Comparison of ENCODE assay signal across 23 mouse cellular contexts in the genomic region with DNA sequence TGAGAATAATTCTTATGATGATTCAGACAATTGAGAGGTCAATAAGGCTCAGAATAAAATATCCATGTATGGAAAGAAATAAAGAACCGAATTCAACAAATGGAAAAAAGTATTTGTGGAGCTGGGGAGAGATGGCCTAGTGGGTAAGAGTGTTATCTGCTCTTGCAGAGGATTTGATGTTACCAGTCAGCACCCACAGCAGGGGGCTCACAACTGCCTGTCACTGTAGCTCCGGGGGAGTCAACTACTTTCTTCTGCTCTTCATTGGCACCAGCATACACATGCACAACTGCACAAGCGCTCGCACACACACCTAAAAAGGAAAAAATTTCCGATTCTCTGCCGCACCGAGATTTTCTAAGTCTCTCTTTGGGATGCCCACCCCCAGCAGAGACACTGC.
DNase-seq lines count a peak whose midpoint lies in the region; ATAC-seq lines count a peak whose summit lies in the region.
"Had no signal": no experiment of that assay in that cellular context is flagged by ENCODE, and none has a peak within 500 bp of the region (broad histone marks: within the 10 kb centered on the region; RNA-seq: fewer than 3 reads in every experiment).

No protein-coding gene starts in this region.

- no peak for ATAC-seq in neural tube, embryonic 11.5 days (ENCODE audit: insufficient read depth, low FRiP score, low TSS enrichment)
- no peak for ATAC-seq in hindbrain, embryonic 12.5 days (ENCODE audit: low FRiP score)
- ATAC-seq in neural tube, embryonic 15.5 days (ENCODE audit: low FRiP score) = no peak

- H3K27me3 ChIP-seq in neural tube, embryonic 11.5 days (ENCODE audit: control insufficient read depth, insufficient read depth, low read length) = no peaks in the 10 kb centered on the region
- H3K27me3 ChIP-seq in hindbrain, embryonic 12.5 days = no peaks in the 10 kb centered on the region
- no peaks in the 10 kb centered on the region for H3K27me3 ChIP-seq in neural tube, embryonic 15.5 days (replicated peaks)
- H3K27me3 ChIP-seq: CH12.LX; heart, embryonic 13.5 days; midbrain, embryonic 12.5 days had no signal

- WGBS in neural tube, embryonic 11.5 days = 52% methylated on average over 7 of the region's 7 CpGs
- 50% methylated on average over 7 of the region's 7 CpGs for WGBS in hindbrain, embryonic 12.5 days
- 37% methylated on average over 7 of the region's 7 CpGs for WGBS in neural tube, embryonic 15.5 days

- peak; percentile 27 for DNase-seq in heart, adult 11 months
- no peak for DNase-seq in heart, postnatal 25 days (ENCODE audit: low spot score)
- DNase-seq in neural tube, embryonic 11.5 days (ENCODE audit: low spot score) = no peak
- no peak for DNase-seq in neural tube, embryonic 10.5 days (ENCODE audit: extremely low spot score, low spot score)
- DNase-seq in kidney, adult 8-10 months = no peak
- no peak for DNase-seq in yolk sac, embryonic 10.5 days (ENCODE audit: low spot score)
- DNase-seq: adrenal gland, postnatal 14 days; B cell, adult 2 months; cerebellum, adult 9-11 months; gastrocnemius, postnatal 14 days; heart, adult 18-20 months; heart, postnatal 14 days; kidney, adult 18-20 months; kidney, postnatal 10 days; lung, adult 18-20 months; lung, postnatal 10 days; right cerebral cortex, postnatal 14 days had no signal

- H3K27ac ChIP-seq in neural tube, embryonic 11.5 days (ENCODE audit: low read depth, low read length) = 0 out of 2 replicates have a peak overlapping the region, but pooled peaks have one; percentile 9
- H3K27ac ChIP-seq in hindbrain, embryonic 12.5 days = peak overlapping the region; percentile 35; the same call in 1 of the 2 replicates
- peak overlapping the region; percentile 60 for H3K27ac ChIP-seq in neural tube, embryonic 15.5 days (replicated peaks)
- H3K27ac ChIP-seq: heart, embryonic 13.5 days had no signal

- no peaks in the 10 kb centered on the region for H3K9me3 ChIP-seq in neural tube, embryonic 11.5 days (ENCODE audit: control insufficient read depth, low read length)
- no peaks in the 10 kb centered on the region; the same call in 1 of the 2 replicates for H3K9me3 ChIP-seq in hindbrain, embryonic 12.5 days (replicated peaks)
- no peaks in the 10 kb centered on the region for H3K9me3 ChIP-seq in neural tube, embryonic 15.5 days (replicated peaks)
- H3K9me3 ChIP-seq: heart, embryonic 13.5 days; midbrain, embryonic 12.5 days had no signal

- 0 out of 2 replicates have a peak, but pooled peaks cover 3% of the 10 kb centered on the region for H3K4me1 ChIP-seq in neural tube, embryonic 11.5 days (ENCODE audit: control insufficient read depth, insufficient read depth, low read length)
- peaks cover 15% of the 10 kb centered on the region for H3K4me1 ChIP-seq in hindbrain, embryonic 12.5 days
- peaks cover 19% of the 10 kb centered on the region for H3K4me1 ChIP-seq in neural tube, embryonic 15.5 days

- intact Hi-C loops in heart, postnatal 25 days (cut with DNase I) = no loop called here

- H3K36me3 ChIP-seq in neural tube, embryonic 11.5 days (ENCODE audit: control insufficient read depth, insufficient read depth, low read length) = no peaks in the 10 kb centered on the region
- no peaks in the 10 kb centered on the region for H3K36me3 ChIP-seq in hindbrain, embryonic 12.5 days
- no peaks in the 10 kb centered on the region for H3K36me3 ChIP-seq in neural tube, embryonic 15.5 days
- H3K36me3 ChIP-seq: heart, embryonic 13.5 days; midbrain, embryonic 12.5 days had no signal

- no peak overlapping the region for H3K4me2 ChIP-seq in neural tube, embryonic 11.5 days (ENCODE audit: low read depth)
- H3K4me2 ChIP-seq in hindbrain, embryonic 12.5 days (replicated peaks) = no peak overlapping the region
- no peak overlapping the region for H3K4me2 ChIP-seq in neural tube, embryonic 15.5 days
- H3K4me2 ChIP-seq: heart, embryonic 13.5 days; liver, embryonic 11.5 days; midbrain, embryonic 12.5 days had no signal

- no peak overlapping the region for H3K4me3 ChIP-seq in neural tube, embryonic 11.5 days (ENCODE audit: low read depth, low read length)
- H3K4me3 ChIP-seq in hindbrain, embryonic 12.5 days = no peak overlapping the region
- H3K4me3 ChIP-seq in neural tube, embryonic 15.5 days (replicated peaks) = no peak overlapping the region
- H3K4me3 ChIP-seq: heart, embryonic 13.5 days; midbrain, embryonic 12.5 days had no signal

- H3K9ac ChIP-seq in neural tube, embryonic 11.5 days (ENCODE audit: low read length) = no peak overlapping the region
- no peak overlapping the region for H3K9ac ChIP-seq in hindbrain, embryonic 12.5 days
- H3K9ac ChIP-seq in neural tube, embryonic 15.5 days (replicated peaks) = no peak overlapping the region
- H3K9ac ChIP-seq: heart, embryonic 13.5 days; midbrain, embryonic 12.5 days had no signal

Comparison
In these comparisons a context has a peak if more than half of its experiments do, and no peak if none do; other contexts are left out.
1. H3K27ac ChIP-seq: peak in every context shown above with its lines; median percentile 60 in neural tube, embryonic 15.5 days; 35 in hindbrain, embryonic 12.5 days; 9 in neural tube, embryonic 11.5 days.